Mouse (Mus musculus): Measurements from ENCODE around the gene Serpinb5.

- TF ChIP-seq CTCF (IDR thresholded peaks at IDR 0.05; ENCODE audit: low read depth, low read length) (no peak), GATA1 (IDR thresholded peaks at IDR 0.05; ENCODE audit: borderline replicate concordance, low read length) (no peak), TAL1 (conservative IDR thresholded peaks at IDR 0.05; ENCODE audit: low read depth, low read length) (no peak), POLR2AphosphoS5 (IDR thresholded peaks at IDR 0.05; ENCODE audit: insufficient replicate concordance, low read depth, low read length) (no peak), GATA2 (IDR thresholded peaks at IDR 0.05; ENCODE audit: borderline replicate concordance, low read depth, low read length) (no peak)
Measured at GRCm38 (mm10) chr1:106822297-106822696, 38.7 kb upstream of the Serpinb5 start.

All from G1E (cell line).